Mouse (Mus musculus): ENCODE data around the gene Sbk1.

Sbk1 gene

GRCm38 (mm10) chr7:126340206-126340618 is 67.8 kb downstream of the Sbk1 start:
- DNase-seq: no peak

GRCm38 (mm10) chr7:126340896-126341295 is 68.5 kb downstream of the Sbk1 start:
- DNase-seq: no peak

Measured in embryo, embryonic 11 days (tissue).